Mouse (Mus musculus) yolk sac, embryonic 10.5 days (tissue): Measurements from ENCODE around the gene Gpr157.
A peak's percentile ranks its signal among the peaks of the same experiment; 100 is the strongest.

Experiments used
- DNase-seq: peaks from one replicate; pipeline ENCODE4 v3.0.0-alpha.2; 2017; ENCODE audit warnings: low spot score

Gene Gpr157

DNA sequence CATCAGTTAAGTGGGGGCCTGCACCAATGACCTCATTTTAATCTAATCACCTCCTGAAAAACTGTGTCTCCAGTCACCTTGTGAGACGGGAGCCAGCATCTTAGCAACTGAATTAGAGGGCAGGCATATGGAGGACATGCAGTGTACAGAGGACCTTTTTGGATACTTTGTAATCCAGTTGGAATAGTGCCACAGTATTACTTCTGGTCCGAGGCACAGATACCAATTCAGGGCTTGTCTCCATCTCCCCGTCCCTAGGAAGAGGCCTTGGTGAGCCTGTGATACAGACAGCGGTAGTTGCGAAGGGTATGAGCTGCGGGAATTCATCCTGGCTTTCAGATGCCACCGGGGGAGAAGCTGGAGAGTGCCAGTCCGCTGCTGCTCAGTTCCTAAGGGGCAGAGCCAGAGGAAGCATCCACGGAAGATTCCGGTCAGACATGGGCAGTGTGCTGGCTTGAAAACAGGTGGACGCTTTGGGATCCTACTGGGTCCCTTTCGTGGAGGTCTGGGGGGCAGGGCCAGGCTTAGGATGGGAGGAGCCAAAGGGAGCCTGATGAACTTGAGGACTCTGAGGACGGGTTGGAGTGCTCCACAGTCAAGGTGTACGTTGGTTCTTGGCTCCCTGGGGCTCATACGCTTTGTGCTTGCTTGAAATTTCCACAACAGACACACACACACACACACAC, 14.6 kb upstream of the Gpr157 start:
- DNase-seq = no peak

DNA sequence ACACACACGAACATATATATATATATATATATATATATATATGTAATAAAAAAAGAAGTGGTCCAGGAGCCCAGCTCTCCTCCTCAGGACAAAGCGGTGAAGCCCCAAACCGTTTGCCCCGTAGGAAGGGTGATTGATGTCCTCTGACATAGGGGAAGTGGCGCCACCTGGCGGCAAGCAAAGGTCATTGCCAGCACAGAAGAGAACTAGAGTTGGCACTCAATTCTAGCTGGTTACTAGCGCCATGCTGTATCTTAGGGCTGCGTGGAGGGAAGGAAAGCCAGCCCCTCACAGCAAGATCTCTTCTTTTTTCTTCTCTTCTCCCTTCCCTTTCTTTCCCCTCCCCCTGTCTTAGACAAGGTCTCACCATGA, 14.1 kb upstream of the Gpr157 start:
- no peak for DNase-seq

- DNase-seq = no peak
Measured at GRCm38 (mm10) chr4:150075350-150075749, 11.8 kb upstream of the Gpr157 start.

- DNase-seq = no peak
Measured at GRCm38 (mm10) chr4:150076147-150076546, 11.0 kb upstream of the Gpr157 start.

DNA sequence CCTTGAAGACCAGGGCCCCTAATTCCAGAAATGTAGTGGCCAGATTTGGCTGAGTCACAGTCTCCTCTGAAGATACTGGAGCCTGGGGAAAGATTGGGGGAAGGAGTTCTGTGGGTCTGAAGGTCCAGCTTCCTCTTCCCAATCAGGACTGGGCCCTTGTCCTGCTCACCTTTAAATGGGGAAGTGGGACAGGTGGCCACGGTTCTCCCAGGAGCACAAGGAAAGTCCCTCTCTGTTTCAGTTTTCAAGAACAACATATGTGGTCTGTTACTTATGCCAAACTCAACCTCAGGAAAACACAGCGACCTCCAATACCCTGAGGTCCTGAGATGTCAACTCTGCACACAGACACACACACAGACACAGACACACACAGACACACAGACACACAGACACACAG, 8.5 kb upstream of the Gpr157 start:
- no peak for DNase-seq

GRCm38 (mm10) chr4:150079244-150079643, 7.9 kb upstream of the Gpr157 start:
- DNase-seq = no peak

DNA sequence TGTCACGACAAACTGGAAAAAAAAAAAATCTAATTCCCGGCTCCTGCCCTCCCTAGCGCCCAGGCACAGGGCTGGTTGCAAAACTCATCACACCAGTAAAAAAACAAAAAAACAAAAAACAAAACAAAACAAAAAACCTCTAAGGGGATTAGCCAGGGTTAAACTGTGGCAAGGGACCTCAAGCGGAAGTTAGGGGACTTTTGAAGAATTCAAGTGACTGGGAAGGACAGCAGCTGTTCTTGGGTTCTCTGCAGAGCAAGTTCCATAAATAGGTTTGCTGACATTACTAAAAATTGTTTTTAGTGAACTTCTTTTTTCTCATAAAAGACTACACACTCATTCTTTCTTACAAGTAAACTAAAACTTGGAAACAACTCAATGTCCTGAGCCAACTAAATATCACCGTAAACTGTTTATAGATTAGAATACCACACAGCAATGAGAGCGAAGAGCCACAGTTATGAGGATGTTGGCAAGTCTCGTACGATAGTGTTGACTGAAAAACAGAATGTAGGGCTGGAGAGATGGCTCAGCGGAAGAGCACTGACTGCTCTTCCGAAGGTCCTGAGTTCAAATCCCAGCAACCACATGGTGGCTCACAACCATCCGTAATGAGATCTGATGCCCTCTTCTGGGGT, 6.7 kb upstream of the Gpr157 start:
- no peak for DNase-seq

DNA sequence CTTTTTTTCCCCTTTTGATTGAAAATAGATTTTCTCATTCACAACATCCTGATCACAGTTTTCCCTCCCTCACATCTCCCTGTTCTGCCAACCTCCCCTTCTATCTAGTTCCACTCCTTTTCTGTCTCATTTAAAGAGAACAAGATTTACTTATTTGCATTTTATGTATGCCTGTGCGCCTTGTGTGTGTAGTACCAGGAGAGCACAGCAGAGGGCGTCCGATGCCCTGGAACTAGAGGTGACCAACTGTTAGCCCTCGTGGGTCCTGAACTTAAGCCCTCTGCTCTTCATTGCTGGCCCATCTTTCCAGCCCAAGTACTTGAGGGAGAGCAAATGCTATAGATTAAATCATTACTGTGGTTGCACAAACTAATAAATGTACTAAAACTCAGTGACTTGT, 1.8 kb upstream of the Gpr157 start:
- no peak for DNase-seq

DNA sequence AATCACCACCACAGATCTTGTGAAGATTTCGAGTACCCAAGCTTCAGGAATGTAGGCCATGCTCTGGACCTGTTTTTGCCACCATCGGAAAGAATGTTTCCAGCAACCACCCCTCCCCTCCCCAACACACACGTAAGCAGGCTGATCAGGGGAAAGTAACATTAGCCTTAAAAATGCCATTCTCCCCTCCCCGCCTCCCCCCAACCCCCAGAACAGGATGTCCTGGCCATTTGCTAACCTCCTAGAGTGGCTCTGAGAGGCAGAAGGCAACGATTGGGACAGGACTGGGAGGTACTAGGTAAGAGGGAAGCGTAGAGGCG, 364 bp upstream of the Gpr157 start:
- no peak for DNase-seq

- no peak for DNase-seq
Measured at GRCm38 (mm10) chr4:150087890-150088530, 845 bp downstream of the Gpr157 start.

DNA sequence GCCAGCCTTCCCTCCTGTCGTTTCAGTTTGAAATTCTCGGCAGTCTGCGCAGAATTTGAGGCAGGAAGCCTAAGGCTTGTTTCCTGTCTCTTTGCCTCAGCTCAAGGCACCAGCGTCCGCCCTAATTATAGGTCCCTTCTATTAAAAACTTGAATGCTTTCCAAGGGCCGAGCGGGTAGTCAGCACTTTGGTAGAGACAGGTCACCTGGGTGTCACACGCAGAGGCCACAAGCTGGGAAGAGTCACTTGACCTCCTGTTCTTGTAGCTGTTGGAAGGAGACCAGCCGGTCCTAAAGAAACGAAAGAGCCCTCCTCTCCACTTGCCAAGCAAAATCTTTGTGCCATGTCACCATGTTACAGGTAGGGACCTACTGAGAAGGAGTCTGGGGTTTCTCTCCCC, 2.0 kb downstream of the Gpr157 start:
- DNase-seq = no peak

GRCm38 (mm10) chr4:150091887-150092582, 4.9 kb downstream of the Gpr157 start:
- DNase-seq = no peak

GRCm38 (mm10) chr4:150092583-150092902, 5.4 kb downstream of the Gpr157 start:
- DNase-seq = no peak

- DNase-seq = peak; percentile 48
Measured at GRCm38 (mm10) chr4:150093560-150094462, 6.6 kb downstream of the Gpr157 start.

DNA sequence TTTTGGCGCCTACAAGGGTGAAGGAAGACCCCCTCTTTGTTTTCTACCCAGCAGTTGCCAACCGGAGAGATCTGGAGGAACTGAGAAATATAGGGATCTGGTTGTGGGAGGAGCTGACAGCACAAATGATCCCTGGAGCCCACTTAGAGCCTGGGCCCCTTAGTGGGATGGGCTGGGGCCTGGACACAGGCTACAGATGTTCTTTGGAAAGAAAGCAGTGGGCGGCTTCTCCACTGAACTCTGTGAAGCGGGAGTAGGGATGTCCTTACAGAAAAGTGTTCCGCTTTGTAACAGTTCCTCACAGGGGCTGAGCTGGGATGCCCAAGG, 7.3 kb downstream of the Gpr157 start:
- DNase-seq = no peak

DNA sequence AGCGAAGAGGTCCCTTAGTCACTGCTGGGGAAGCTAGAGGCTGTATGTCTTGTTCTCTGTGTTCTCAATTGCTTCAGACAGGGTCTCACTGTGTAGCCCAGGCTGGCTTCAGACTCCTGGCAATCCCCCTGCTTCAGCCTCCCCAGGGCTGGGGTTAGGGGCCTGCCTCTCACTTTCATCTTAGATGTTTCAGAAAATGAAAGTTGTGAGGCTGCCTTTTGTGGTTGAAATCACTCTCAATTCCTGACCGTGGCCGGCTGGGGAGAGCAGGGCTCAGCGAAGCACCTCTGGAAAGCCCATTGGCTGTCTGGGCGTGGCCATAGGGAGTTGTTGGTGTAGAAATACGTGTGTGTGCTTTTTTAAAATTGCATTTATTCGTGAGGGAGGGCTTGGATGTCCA, 9.1 kb downstream of the Gpr157 start:
- DNase-seq = no peak

GRCm38 (mm10) chr4:150097847-150098246, 10.7 kb downstream of the Gpr157 start:
- DNase-seq = no peak

DNA sequence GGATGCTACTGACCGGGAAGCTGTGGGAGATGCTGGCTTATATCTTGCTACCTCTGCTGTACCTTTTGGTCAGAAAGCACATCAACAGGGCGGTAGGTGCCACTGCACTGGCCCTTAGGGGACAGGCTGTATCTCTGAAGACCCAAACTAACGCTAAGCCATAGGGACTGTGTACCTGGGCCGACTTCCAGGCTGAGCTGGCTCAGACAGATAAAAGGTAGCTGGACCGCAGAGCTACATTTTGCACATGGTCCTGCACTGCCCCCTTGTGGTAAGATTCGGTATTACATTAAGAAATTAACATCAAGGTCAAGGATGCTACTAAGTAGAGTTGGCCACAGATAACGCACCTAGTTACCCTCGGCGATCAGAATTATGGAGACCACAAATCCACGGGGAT, 11.7 kb downstream of the Gpr157 start:
- DNase-seq = no peak

DNA sequence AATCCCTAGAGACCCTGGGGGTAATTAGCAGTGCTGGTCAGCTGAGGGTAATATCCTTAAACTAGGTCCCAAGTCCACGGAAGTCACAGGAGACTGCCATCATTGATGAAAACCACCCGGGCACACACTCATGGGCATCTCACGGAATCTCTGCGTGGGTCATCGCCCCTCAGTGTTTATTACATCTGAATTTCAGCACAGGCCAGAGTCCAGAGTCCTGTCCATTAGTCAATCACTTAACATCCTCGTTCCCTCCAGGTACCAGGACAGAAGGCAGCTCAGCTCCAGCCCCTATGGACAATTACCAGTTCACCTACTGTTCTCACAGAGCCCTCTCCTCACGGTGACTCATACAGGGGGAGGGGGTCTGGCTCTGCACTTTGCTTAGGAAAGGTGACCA, 15.7 kb downstream of the Gpr157 start:
- DNase-seq = no peak

DNA sequence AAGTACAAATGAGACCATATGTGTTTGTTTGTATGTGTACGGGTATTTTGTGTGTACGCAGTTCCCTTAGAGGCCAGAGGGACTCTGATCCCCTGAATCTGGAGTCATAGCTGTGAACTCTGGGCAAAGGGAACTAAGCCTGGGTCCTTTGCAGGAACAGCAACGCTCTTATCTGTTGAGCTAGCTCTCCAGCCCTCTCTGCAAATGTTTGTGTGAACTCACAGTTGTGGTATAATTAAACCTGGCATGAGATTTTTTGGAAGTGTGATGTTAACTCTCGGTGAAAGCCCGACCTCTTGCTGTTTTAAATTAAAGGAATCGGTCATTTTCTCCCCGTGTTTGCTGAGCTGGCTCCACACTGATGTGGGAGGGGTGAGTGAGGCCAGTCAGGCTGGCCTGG, 18.5 kb downstream of the Gpr157 start:
- DNase-seq = no peak

- DNase-seq = no peak
Measured at GRCm38 (mm10) chr4:150106637-150107036, 19.5 kb downstream of the Gpr157 start.

- no peak for DNase-seq
Measured at GRCm38 (mm10) chr4:150109636-150110035, 22.5 kb downstream of the Gpr157 start.
